Mouse (Mus musculus): ENCODE results near the gene Acsl1.

DNA sequence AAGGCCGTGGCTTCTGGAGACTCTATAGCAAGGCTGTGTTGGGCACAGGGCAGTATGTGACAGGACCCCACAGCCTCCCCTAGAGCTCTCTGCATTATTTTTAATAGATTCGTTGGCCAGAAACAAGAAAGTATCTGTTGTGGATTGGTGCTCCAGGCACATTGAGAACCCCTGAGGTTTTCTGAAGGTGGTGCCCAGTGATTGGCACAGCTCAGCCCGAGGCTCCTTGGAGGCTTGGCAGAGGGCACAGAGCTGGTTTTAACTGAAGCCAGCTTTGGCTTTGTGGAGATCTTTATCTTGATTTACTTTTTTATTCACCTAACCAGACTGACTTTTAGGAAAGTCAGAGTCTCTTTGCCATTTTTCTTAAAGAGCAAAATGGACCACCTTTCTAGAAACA is 38.6 kb downstream of the Acsl1 start:
- TF ChIP-seq EP300 (IDR thresholded peaks at IDR 0.05; ENCODE audit: low read depth) (no peak), CTCF (IDR thresholded peaks at IDR 0.05; ENCODE audit: low read depth) (no peak)

Data from heart, postnatal 0 days (tissue).